Mouse (Mus musculus) mature B cell (primary cell): ENCODE data around the gene Sh3bp5.

Source experiments
- in situ Hi-C: fragments of 300-500 bp; cut with MboI; formaldehyde crosslinking; loops from 2 replicates; pipeline ENCODE4 v1.14.3; 2019

The Sh3bp5 gene

GRCm38 (mm10) chr14:31433851-31434360 lies 2.0 kb downstream of the Sh3bp5 start:
- in situ Hi-C loops, result no loop called here

- in situ Hi-C loops, result no loop called here
Measured at GRCm38 (mm10) chr14:31433126-31433525, 2.8 kb downstream of the Sh3bp5 start.

- in situ Hi-C loops, result no loop called here
Measured at GRCm38 (mm10) chr14:31432424-31432823, 3.5 kb downstream of the Sh3bp5 start.

GRCm38 (mm10) chr14:31431789-31432330 lies 4.0 kb downstream of the Sh3bp5 start:
- in situ Hi-C loops, result no loop called here

- in situ Hi-C loops, result no loop called here
Measured at GRCm38 (mm10) chr14:31429004-31429395, 6.9 kb downstream of the Sh3bp5 start.

GRCm38 (mm10) chr14:31428211-31429003 lies 7.5 kb downstream of the Sh3bp5 start:
- in situ Hi-C loops, result no loop called here

- in situ Hi-C loops, result no loop called here
Measured at GRCm38 (mm10) chr14:31422961-31423791, 12.7 kb downstream of the Sh3bp5 start.

- in situ Hi-C loops, result no loop called here
Measured at GRCm38 (mm10) chr14:31422395-31422794, 13.5 kb downstream of the Sh3bp5 start.

- in situ Hi-C loops, result no loop called here
Measured at GRCm38 (mm10) chr14:31421509-31422295, 14.2 kb downstream of the Sh3bp5 start.

- in situ Hi-C loops, result no loop called here
Measured at GRCm38 (mm10) chr14:31420985-31421384, 14.9 kb downstream of the Sh3bp5 start.

- in situ Hi-C loops, result no loop called here
Measured at GRCm38 (mm10) chr14:31420562-31420961, 15.3 kb downstream of the Sh3bp5 start.

- in situ Hi-C loops, result no loop called here
Measured at GRCm38 (mm10) chr14:31420135-31420534, 15.7 kb downstream of the Sh3bp5 start.

GRCm38 (mm10) chr14:31419279-31419678 lies 16.6 kb downstream of the Sh3bp5 start:
- in situ Hi-C loops, result no loop called here

GRCm38 (mm10) chr14:31416835-31417549 lies 18.9 kb downstream of the Sh3bp5 start:
- in situ Hi-C loops, result no loop called here

- in situ Hi-C loops, result no loop called here
Measured at GRCm38 (mm10) chr14:31416411-31416810, 19.5 kb downstream of the Sh3bp5 start.

- in situ Hi-C loops, result no loop called here
Measured at GRCm38 (mm10) chr14:31414967-31415376, 20.9 kb downstream of the Sh3bp5 start.

- in situ Hi-C loops, result no loop called here
Measured at GRCm38 (mm10) chr14:31414235-31414966, 21.5 kb downstream of the Sh3bp5 start.

- in situ Hi-C loops, result no loop called here
Measured at GRCm38 (mm10) chr14:31413475-31414086, 22.3 kb downstream of the Sh3bp5 start.

- in situ Hi-C loops, result no loop called here
Measured at GRCm38 (mm10) chr14:31412651-31413056, 23.2 kb downstream of the Sh3bp5 start.

GRCm38 (mm10) chr14:31410737-31411136 lies 25.1 kb downstream of the Sh3bp5 start:
- in situ Hi-C loops, result no loop called here
